Mouse (Mus musculus) embryo, embryonic 11 days (tissue): ENCODE measurements at regions not wholly inside any gene's neighbourhood (a gene's known extent, or its start where the extent isn't known, plus 50 kb on each side); places are given as distances from the start of the nearest gene placed in this dataset.

Source experiments
- DNase-seq: peaks from one replicate; pipeline ENCODE4 v3.0.0-alpha.2; 2015

DNA sequence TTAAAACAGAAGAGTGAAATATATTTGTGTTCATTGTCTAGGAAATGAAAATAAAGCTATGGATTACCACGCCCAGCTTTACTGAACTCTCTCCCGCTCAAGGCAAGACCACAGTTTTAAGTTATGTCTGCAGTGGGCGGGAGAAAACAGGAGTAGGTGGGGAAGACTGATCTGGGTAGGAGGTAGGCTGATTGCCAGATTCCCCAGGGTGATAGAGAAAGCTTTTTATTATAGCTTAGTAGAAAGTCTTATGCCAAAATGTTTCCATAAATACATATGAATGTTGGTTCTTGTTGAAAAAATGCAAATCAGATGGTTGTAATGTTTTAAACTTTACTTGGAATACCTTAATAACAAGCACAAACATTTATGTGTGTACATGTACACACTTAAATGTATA lies 50.2 kb upstream of the Mpdz start:
- DNase-seq, result no peak
